Mouse (Mus musculus): ENCODE measurements around the gene AI182371. TPM values are rescaled to one million over a fixed set of nuclear protein-coding genes. Genes with fewer than 3 reads are reported as not detected.

Gene AI182371
- polyA plus RNA-seq, 1 experiment from 2014 or later: not detected

Other genes with a start within 250 kb of the AI182371 start
- gene Cutal, start 227.1 kb downstream of the AI182371 start, polyA plus RNA-seq (2014; fragmentation: Nextera tagmentation; extraction: Ambion mirVana): not detected in 2 replicates
- gene Psmd5, start 226.6 kb downstream of the AI182371 start, polyA plus RNA-seq (2014; fragmentation: Nextera tagmentation; extraction: Ambion mirVana): 130 and 133 TPM in 2 replicates
- 1.9 and 2.1 TPM in 2 replicates for gene Phf19, start 187.5 kb downstream of the AI182371 start, polyA plus RNA-seq (2014; fragmentation: Nextera tagmentation; extraction: Ambion mirVana)
- gene Traf1, start 139.8 kb downstream of the AI182371 start, polyA plus RNA-seq (2014; fragmentation: Nextera tagmentation; extraction: Ambion mirVana): 0.23 TPM in 1 of 2 replicates, not detected in the other
- not detected in 2 replicates for gene Hc, start 40.1 kb downstream of the AI182371 start, polyA plus RNA-seq (2014; fragmentation: Nextera tagmentation; extraction: Ambion mirVana)
- gene Cntrl, start 7.9 kb upstream of the AI182371 start, polyA plus RNA-seq (2014; fragmentation: Nextera tagmentation; extraction: Ambion mirVana): 21.9 and 24.3 TPM in 2 replicates
- 248 and 271 TPM in 2 replicates for gene Rab14, start 99.6 kb upstream of the AI182371 start, polyA plus RNA-seq (2014; fragmentation: Nextera tagmentation; extraction: Ambion mirVana)
- 30.6 and 36.0 TPM in 2 replicates for gene Gsn, start 154.8 kb upstream of the AI182371 start, polyA plus RNA-seq (2014; fragmentation: Nextera tagmentation; extraction: Ambion mirVana)
- gene Stom, start 235.4 kb upstream of the AI182371 start, polyA plus RNA-seq (2014; fragmentation: Nextera tagmentation; extraction: Ambion mirVana): 15.3 and 15.5 TPM in 2 replicates